Mouse (Mus musculus) kidney, adult 2 months (tissue): ENCODE results near the gene Tmem50b. TPM values are rescaled to one million over a fixed set of nuclear protein-coding genes. Genes with fewer than 3 reads are reported as not detected.
A peak's percentile ranks its signal among the peaks of the same experiment; 100 is the strongest.
"Not testable (repeated sequence)": the region's sequence is repeated elsewhere in the genome, so short reads cannot be mapped to it uniquely, and the experiment has no call there.

ENCODE experiments used
- DNase-seq: peaks from one replicate; pipeline ENCODE4 v3.0.0; 2021
- H3K27ac ChIP-seq: fragments of 200-500 bp; 2 replicates; pipeline ENCODE4 v1.5.1; 2012; ENCODE audit warnings: low read depth, low read length, control low read depth, inconsistent platforms; ENCODE audit not compliant: insufficient read depth
- H3K27me3 ChIP-seq: fragments of 200-500 bp; replicated peaks from 2 replicates; pipeline ENCODE4 v1.6.1; 2012; ENCODE audit warnings: mild to moderate bottlenecking, moderate library complexity, low read length, inconsistent platforms; ENCODE audit not compliant: control insufficient read depth, insufficient read depth
- H3K36me3 ChIP-seq: fragments of 200-500 bp; 2 replicates; pipeline ENCODE4 v1.6.1; 2012; ENCODE audit warnings: mild to moderate bottlenecking, moderate library complexity, low read length, inconsistent platforms; ENCODE audit not compliant: control insufficient read depth, insufficient read depth
- H3K4me1 ChIP-seq: fragments of 200-500 bp; 2 replicates; pipeline ENCODE4 v1.6.1; 2011; ENCODE audit warnings: low read length; ENCODE audit not compliant: control insufficient read depth, insufficient read depth
- H3K4me3 ChIP-seq: fragments of 200-500 bp; 2 replicates; pipeline ENCODE4 v1.5.1; 2011; ENCODE audit warnings: mild to moderate bottlenecking, low read depth, low read length, control low read depth; ENCODE audit not compliant: insufficient read depth
- CTCF ChIP-seq: fragments of 200-500 bp; conservative IDR thresholded peaks from 2 replicates; pipeline ENCODE4 v1.5.1; 2011; ENCODE audit warnings: low read depth, mild to moderate bottlenecking, control low read depth, low read length, moderate library complexity, mixed read lengths; ENCODE audit not compliant: insufficient read depth, insufficient read length
- POLR2A ChIP-seq: fragments of 200-500 bp; IDR thresholded peaks from one replicate; pipeline ENCODE4 v1.6.1; 2011; ENCODE audit warnings: low read depth, low read length, control low read depth
- WGBS: fragments of 180-500 bp; shearing (Covaris S2); methylation state at CpG from one replicate; pipeline ENCODE4 v1.1.7; 2018; 5-methylcytosine and 5-hydroxymethylcytosine counted together
- polyA plus RNA-seq: library from polyadenylated mRNA; depleted of rRNA; stranded (reverse); fragments of >200 nt; gene quantifications from 2 replicates; pipeline ENCODE4 v1.2.3, GENCODE M21; 2012

Gene Tmem50b
- polyA plus RNA-seq, 1 experiment: 40.7 TPM

DNA sequence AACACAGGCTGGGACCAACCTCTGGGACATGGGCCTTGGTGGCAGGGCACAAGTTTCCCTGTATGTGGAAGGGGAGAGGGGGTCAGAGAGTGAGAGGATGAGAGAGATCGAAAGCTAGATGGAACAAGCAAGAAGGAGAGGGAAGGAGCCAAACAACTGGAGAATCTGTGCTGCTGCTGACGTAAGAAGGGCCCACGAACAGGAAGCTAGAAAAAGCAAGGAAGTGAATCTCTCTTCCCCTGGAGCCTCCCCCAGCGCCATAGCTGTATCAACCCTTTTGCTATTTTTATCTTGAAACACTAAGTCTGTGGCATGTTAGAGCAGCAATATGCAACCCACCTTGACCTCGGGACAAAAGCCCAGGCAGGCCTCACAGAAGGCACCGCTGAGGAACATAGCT, 59.5 kb downstream of the Tmem50b start:
- no peak overlapping the region for H3K4me3 ChIP-seq
- H3K27me3 ChIP-seq: no peaks in the 10 kb centered on the region
- peak overlapping the region; percentile 91 for H3K27ac ChIP-seq
- DNase-seq: no peak
- TF ChIP-seq POLR2A (no peak), CTCF (no peak)
- H3K36me3 ChIP-seq: no peaks in the 10 kb centered on the region
- peaks cover 2% of the 10 kb centered on the region; the same call in 1 of the 2 replicates for H3K4me1 ChIP-seq
- 51% methylated on average over 6 of the region's 6 CpGs for WGBS

GRCm38 (mm10) chr16:91537065-91537464, 60.5 kb downstream of the Tmem50b start:
- H3K4me3 ChIP-seq: no peak overlapping the region
- peaks cover 2% of the 10 kb centered on the region; the same call in 1 of the 2 replicates for H3K4me1 ChIP-seq
- WGBS: 94% methylated on average over 3 of the region's 3 CpGs
- H3K36me3 ChIP-seq: no peaks in the 10 kb centered on the region
- H3K27me3 ChIP-seq: no peaks in the 10 kb centered on the region
- no peak for DNase-seq
- TF ChIP-seq POLR2A: no peak
- no peak for TF ChIP-seq CTCF
- no peak overlapping the region for H3K27ac ChIP-seq

GRCm38 (mm10) chr16:91536372-91536771, 61.2 kb downstream of the Tmem50b start:
- no peak for TF ChIP-seq CTCF
- no peak for TF ChIP-seq POLR2A
- Histone ChIP-seq H3K27ac (no peak overlapping the region), H3K4me1 (peaks cover 2% of the 10 kb centered on the region; the same call in 1 of the 2 replicates), H3K4me3 (no peak overlapping the region), H3K27me3 (no peaks in the 10 kb centered on the region), H3K36me3 (no peaks in the 10 kb centered on the region)
- 95% methylated on average over 6 of the region's 6 CpGs for WGBS
- no peak for DNase-seq

GRCm38 (mm10) chr16:91534888-91535287, 62.7 kb downstream of the Tmem50b start:
- no peak for DNase-seq
- TF ChIP-seq CTCF (no peak), POLR2A (no peak)
- 82% methylated on average over 6 of the region's 6 CpGs for WGBS
- Histone ChIP-seq H3K27me3 (no peaks in the 10 kb centered on the region), H3K4me3 (no peak overlapping the region), H3K36me3 (no peaks in the 10 kb centered on the region), H3K27ac (no peak overlapping the region), H3K4me1 (peaks cover 2% of the 10 kb centered on the region; the same call in 1 of the 2 replicates)

- no peaks in the 10 kb centered on the region for H3K27me3 ChIP-seq
- 64% methylated on average over 13 of the region's 13 CpGs for WGBS
- H3K36me3 ChIP-seq: no peaks in the 10 kb centered on the region
- no peak for TF ChIP-seq CTCF
- DNase-seq: no peak
- peaks cover 2% of the 10 kb centered on the region; the same call in 1 of the 2 replicates for H3K4me1 ChIP-seq
- H3K27ac ChIP-seq: no peak overlapping the region
- no peak overlapping the region for H3K4me3 ChIP-seq
These were observed 63.1 kb downstream of the Tmem50b start for GRCm38 (mm10) chr16:91534477-91534876.

GRCm38 (mm10) chr16:91533097-91534001, 64.3 kb downstream of the Tmem50b start:
- H3K27me3 ChIP-seq: no peaks in the 10 kb centered on the region
- peaks cover 2% of the 10 kb centered on the region; the same call in 1 of the 2 replicates for H3K4me1 ChIP-seq
- no peaks in the 10 kb centered on the region for H3K36me3 ChIP-seq
- no peak for DNase-seq
- TF ChIP-seq POLR2A (no peak), CTCF (no peak)
- 52% methylated on average over 23 of the region's 23 CpGs for WGBS
- no peak overlapping the region for H3K4me3 ChIP-seq
- no peak overlapping the region for H3K27ac ChIP-seq

DNA sequence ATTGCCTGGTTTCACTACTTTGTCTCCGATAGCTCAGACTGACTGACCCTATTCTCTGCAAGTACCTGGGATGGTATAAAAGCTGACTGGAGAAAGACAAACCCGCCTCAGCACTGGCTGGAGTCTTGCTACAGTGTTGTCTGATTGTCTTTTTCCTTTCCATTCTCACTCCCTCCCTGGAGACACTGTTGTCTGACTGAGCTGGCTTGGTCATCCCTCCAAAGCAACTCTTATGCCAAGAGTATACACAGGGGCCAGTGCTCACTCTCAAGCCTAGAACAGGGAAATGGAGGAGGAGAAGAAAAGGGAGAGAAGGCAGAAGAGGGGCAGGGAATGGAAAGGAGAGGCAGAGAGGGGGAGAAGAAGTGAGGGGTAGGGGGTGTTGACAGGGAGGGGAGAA, 65.2 kb downstream of the Tmem50b start:
- no peak for DNase-seq
- no peaks in the 10 kb centered on the region for H3K36me3 ChIP-seq
- no peaks in the 10 kb centered on the region for H3K4me1 ChIP-seq
- WGBS: 88% methylated on average over 2 of the region's 2 CpGs
- H3K27ac ChIP-seq: no peak overlapping the region
- no peak overlapping the region for H3K4me3 ChIP-seq
- H3K27me3 ChIP-seq: no peaks in the 10 kb centered on the region
- TF ChIP-seq CTCF: no peak
- TF ChIP-seq POLR2A: no peak

- no peak for TF ChIP-seq POLR2A
- TF ChIP-seq CTCF: no peak
- H3K4me1 ChIP-seq: no peaks in the 10 kb centered on the region
- no peak overlapping the region for H3K4me3 ChIP-seq
- H3K36me3 ChIP-seq: no peaks in the 10 kb centered on the region
- no peak overlapping the region for H3K27ac ChIP-seq
- H3K27me3 ChIP-seq: no peaks in the 10 kb centered on the region
- WGBS: 65% methylated on average over 6 of the region's 6 CpGs
- DNase-seq: no peak
These were observed 65.7 kb downstream of the Tmem50b start for GRCm38 (mm10) chr16:91531856-91532255.

- not testable (repeated sequence) for H3K4me3 ChIP-seq, H3K36me3 ChIP-seq, H3K4me1 ChIP-seq, H3K27ac ChIP-seq, H3K27me3 ChIP-seq, DNase-seq
- WGBS: 81% methylated on average over 4 of the region's 4 CpGs
These were observed 66.8 kb downstream of the Tmem50b start for GRCm38 (mm10) chr16:91530830-91531229.
